Mouse (Mus musculus) spleen, adult 2 months (tissue): Measurements from ENCODE around the gene Dpyd. TPM values are rescaled to one million over a fixed set of nuclear protein-coding genes. Genes with fewer than 3 reads are reported as not detected.

ENCODE experiments used
- DNase-seq, 2 experiments: peaks; one replicate each; pipeline versions ENCODE4 v3.0.0 to v3.0.0-alpha.2; 2012 to 2021; ENCODE audit warnings: low spot score in 2 of 2, low read depth in 1 of 2
- H3K27ac ChIP-seq: fragments of 200-500 bp; 2 replicates; pipeline ENCODE4 v1.5.1; 2012; ENCODE audit warnings: low read length, inconsistent platforms; ENCODE audit not compliant: insufficient read depth
- H3K27me3 ChIP-seq: fragments of 200-500 bp; 2 replicates; pipeline ENCODE4 v1.6.1; 2012; ENCODE audit warnings: mild to moderate bottlenecking, moderate library complexity, low read length, inconsistent platforms; ENCODE audit not compliant: control insufficient read depth, insufficient read depth
- H3K36me3 ChIP-seq: fragments of 200-500 bp; 2 replicates; pipeline ENCODE4 v1.6.1; 2012; ENCODE audit warnings: mild to moderate bottlenecking, low read length, inconsistent platforms; ENCODE audit not compliant: control insufficient read depth, insufficient read depth
- H3K4me1 ChIP-seq: fragments of 200-500 bp; 2 replicates; pipeline ENCODE4 v1.6.1; 2011; ENCODE audit warnings: inconsistent platforms; ENCODE audit not compliant: control insufficient read depth, insufficient read depth, insufficient read length
- H3K4me3 ChIP-seq: fragments of 200-500 bp; 2 replicates; pipeline ENCODE4 v1.5.1; 2011; ENCODE audit warnings: mild to moderate bottlenecking, inconsistent platforms; ENCODE audit not compliant: insufficient read depth, insufficient read length; ENCODE audit errors: extremely low read depth
- CTCF ChIP-seq: fragments of 200-500 bp; IDR thresholded peaks from 2 replicates; pipeline ENCODE4 v1.5.1; 2011; ENCODE audit warnings: mild to moderate bottlenecking, inconsistent platforms; ENCODE audit not compliant: insufficient read depth, insufficient read length, insufficient replicate concordance; ENCODE audit errors: extremely low read depth
- POLR2A ChIP-seq: fragments of 200-500 bp; IDR thresholded peaks from 2 replicates; pipeline ENCODE4 v1.6.1; 2011; ENCODE audit warnings: low read depth, low read length, inconsistent platforms
- WGBS: fragments of 180-500 bp; shearing (Covaris S2); methylation state at CpG from one replicate; pipeline ENCODE4 v1.1.7; 2018; 5-methylcytosine and 5-hydroxymethylcytosine counted together
- polyA plus RNA-seq: library from polyadenylated mRNA; depleted of rRNA; stranded (reverse); fragments of >200 nt; gene quantifications from 2 replicates; pipeline ENCODE4 v1.2.3, GENCODE M21; 2012

The Dpyd gene
- polyA plus RNA-seq, 1 experiment = 0.26 TPM

DNA sequence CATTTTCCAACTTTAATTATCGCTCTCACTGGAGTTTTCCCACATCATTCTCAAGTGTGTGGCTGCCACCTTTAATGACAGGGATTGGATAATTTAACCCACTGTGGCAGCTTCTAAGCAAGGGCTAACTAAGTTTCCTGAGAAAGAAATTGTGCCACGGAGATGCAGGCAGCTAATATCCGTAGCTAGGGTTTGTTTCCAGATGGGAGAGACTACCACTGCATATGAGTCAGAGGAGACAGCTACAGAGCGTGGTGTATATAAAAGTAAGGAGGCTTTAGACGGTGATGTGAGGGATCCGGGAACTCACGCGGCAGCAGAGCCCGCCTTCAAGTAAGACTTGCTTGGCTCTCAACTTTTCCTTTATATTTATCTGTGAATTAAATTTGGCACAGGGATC is 505.3 kb downstream of the Dpyd start:
- H3K4me1 ChIP-seq = no peaks in the 10 kb centered on the region
- DNase-seq = no peak
- H3K27ac ChIP-seq = no peak overlapping the region
- no peak for TF ChIP-seq CTCF
- no peaks in the 10 kb centered on the region for H3K27me3 ChIP-seq
- H3K36me3 ChIP-seq = no peaks in the 10 kb centered on the region
- H3K4me3 ChIP-seq = no peak overlapping the region
- WGBS = 91% methylated on average over 9 of the region's 9 CpGs

DNA sequence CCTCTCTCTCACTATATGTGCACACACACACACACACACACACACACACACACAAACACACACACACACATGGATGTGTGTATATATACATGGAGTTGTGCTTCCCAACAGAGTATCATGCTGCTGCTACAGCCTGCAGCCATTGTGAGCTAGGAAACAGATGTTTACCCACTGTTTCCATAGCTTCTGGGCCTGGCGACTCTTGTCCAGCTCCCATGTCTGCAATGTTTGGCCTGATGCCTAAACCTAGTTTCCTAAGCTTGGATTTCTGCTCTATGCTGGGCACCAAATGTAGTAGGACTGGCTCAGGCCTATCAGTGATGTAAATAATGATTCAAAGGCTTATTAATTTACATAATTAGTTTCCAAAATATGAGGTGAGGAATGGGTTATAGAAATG is 524.7 kb downstream of the Dpyd start:
- Histone ChIP-seq H3K36me3 (no peaks in the 10 kb centered on the region), H3K4me3 (no peak overlapping the region), H3K4me1 (no peaks in the 10 kb centered on the region), H3K27me3 (no peaks in the 10 kb centered on the region), H3K27ac (no peak overlapping the region)
- TF ChIP-seq POLR2A (no peak), CTCF (no peak)
- 78% methylated on average over 1 of the region's 1 CpGs for WGBS
- no peak for DNase-seq

DNA sequence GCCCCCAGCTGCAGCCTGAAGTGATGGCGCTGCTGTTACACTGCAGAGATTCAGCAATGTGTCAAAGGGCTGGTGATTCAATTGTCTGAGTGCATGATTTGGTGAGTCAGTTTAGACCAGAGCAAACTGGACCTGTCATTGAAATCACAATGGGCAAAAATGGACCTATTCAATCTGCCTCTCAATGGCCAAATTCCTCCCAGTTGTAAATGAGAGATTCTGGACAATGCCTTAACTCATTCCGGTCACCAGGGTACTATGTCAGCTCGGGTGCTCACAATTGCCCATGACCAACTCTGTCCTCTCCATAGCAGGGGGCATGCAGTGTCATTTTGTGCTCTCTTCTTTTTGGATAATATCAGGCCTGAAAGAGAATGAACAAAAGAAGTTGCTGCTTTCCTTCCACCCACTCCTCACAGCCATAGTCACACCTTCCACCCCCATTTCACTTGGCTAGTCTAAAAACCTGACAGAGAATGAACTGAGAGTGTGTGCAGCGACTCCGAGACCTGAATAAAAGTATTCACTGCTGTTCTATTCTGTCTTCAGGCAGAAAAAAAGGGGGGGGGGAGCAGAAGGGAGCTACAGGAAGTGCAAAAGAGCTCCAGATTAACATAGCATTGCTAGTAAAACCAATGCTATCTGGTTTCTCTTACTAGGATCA is 533.4 kb downstream of the Dpyd start:
- Histone ChIP-seq H3K27me3 (no peaks in the 10 kb centered on the region), H3K4me1 (no peaks in the 10 kb centered on the region), H3K36me3 (no peaks in the 10 kb centered on the region), H3K27ac (no peak overlapping the region), H3K4me3 (no peak overlapping the region)
- TF ChIP-seq CTCF (no peak), POLR2A (no peak)
- WGBS = 82% methylated on average over 5 of the region's 5 CpGs
- no peak for DNase-seq

DNA sequence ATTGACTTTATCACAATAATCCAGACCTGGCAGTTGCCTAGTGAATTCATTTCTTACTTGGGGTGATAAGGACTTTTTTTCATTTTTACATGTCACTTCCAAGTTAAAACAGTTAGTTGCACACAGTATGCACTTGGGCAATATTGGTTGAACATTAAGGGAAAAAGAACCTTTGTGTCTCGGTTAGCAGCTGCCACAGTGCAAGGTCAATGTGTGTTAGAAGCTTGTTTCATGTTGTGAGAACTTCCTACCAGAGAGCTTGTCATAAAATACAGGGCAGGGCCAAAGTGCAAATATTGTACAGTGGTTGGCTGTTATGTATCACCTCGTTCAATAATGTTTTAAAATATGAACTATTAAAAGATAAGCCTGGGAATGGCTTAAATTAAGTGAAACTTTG is 564.1 kb downstream of the Dpyd start:
- Histone ChIP-seq H3K4me1 (no peaks in the 10 kb centered on the region), H3K27ac (no peak overlapping the region), H3K27me3 (no peaks in the 10 kb centered on the region), H3K4me3 (no peak overlapping the region), H3K36me3 (no peaks in the 10 kb centered on the region)
- DNase-seq = no peak
- 50% methylated on average over 2 of the region's 2 CpGs for WGBS
- TF ChIP-seq CTCF (no peak), POLR2A (no peak)

DNA sequence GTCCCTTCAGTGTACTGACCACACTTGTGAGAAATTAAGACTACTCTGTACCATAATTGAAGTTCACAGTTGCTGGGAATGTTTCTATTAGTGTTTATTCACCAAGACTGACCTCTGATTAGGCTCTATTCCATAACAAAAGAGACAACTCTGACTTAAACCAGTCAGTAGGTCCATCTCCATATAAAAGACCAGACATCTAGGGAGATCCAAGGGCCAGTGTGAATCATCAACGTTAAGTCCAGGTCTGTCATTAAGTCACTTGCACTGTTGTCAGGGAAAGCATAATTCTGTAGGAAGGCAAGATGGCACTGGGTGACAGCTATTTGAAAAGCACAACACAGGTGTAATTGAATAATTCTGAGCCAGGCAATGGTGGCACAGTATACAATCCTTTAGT is 566.1 kb downstream of the Dpyd start:
- H3K27me3 ChIP-seq = no peaks in the 10 kb centered on the region
- H3K4me3 ChIP-seq = no peak overlapping the region
- 73% methylated on average over 1 of the region's 1 CpGs for WGBS
- no peaks in the 10 kb centered on the region for H3K36me3 ChIP-seq
- TF ChIP-seq POLR2A = no peak
- TF ChIP-seq CTCF = no peak
- no peak for DNase-seq
- no peak overlapping the region for H3K27ac ChIP-seq
- no peaks in the 10 kb centered on the region for H3K4me1 ChIP-seq

DNA sequence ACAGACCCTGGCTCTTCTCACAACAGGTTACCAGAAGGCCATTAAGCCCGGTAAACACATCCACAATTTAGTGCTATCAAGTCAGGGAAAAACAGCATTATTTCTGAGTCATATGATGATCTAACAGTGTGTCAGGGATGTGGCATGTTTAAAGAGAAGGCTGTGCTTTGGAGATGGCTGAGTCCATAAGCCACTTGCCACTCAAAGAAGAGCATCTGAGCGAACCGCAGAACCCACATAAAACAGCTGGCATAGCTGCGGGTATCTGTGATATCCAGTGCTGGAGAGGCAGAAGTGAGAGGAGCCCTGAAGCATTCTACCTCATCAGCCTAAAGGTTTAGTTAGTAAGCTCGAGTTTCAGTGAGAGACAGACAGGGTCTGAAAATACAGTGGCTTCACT is 581.1 kb downstream of the Dpyd start:
- H3K27ac ChIP-seq = no peak overlapping the region
- no peak overlapping the region for H3K4me3 ChIP-seq
- no peak for DNase-seq
- no peaks in the 10 kb centered on the region for H3K27me3 ChIP-seq
- TF ChIP-seq POLR2A = no peak
- TF ChIP-seq CTCF = no peak
- WGBS = 73% methylated on average over 5 of the region's 5 CpGs
- no peaks in the 10 kb centered on the region for H3K4me1 ChIP-seq
- no peaks in the 10 kb centered on the region for H3K36me3 ChIP-seq

DNA sequence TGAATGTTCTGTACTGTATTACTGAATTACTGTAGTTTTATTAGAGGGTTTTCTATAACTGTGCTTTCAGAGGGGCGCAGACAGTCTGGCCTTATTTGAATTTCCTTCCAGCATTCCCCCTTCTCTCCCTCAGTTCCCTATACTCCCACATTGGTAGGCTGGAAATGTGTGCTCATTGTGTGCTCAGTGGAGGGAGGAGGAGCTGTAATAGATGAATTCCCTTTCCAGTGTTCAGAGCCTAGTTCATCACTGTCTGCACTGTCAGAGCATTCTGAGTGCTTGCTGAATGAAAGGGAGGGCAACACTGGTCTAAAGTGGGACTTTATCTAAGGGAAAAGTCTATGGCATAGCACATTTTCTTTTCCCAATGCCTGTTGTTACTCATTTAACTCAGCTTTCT is 582.9 kb downstream of the Dpyd start:
- H3K4me1 ChIP-seq = no peaks in the 10 kb centered on the region
- 100% methylated on average over 1 of the region's 1 CpGs for WGBS
- no peak for DNase-seq
- no peaks in the 10 kb centered on the region for H3K36me3 ChIP-seq
- H3K27me3 ChIP-seq = no peaks in the 10 kb centered on the region
- H3K4me3 ChIP-seq = no peak overlapping the region
- no peak overlapping the region for H3K27ac ChIP-seq
- TF ChIP-seq CTCF (no peak), POLR2A (no peak)
